Comparison of ENCODE assay signal across 36 mouse cellular contexts in the genomic region with DNA sequence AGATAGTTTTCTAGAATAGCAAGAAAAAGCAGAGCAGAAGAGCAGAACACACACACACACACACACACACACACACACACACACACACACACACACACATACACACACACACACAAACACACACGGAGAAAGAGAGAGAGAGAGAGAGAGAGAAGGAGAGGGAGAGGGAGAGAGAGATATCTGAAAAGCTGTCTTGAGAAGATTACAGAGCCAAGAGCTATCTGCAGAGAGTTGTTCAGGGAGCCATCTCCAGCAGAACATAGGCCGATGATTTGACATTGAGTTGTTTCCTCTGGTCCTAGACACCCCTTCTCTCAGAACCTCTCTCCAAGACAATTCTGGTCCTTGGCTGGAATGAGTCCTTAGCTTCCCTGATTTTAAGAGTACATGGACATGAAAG.
"Had no signal": no experiment of that assay in that cellular context is flagged by ENCODE, and none has a peak within 500 bp of the region (broad histone marks: within the 10 kb centered on the region; RNA-seq: fewer than 3 reads in every experiment).

No protein-coding gene starts in this region.

- DNase-seq: heart, postnatal 10 days; heart, postnatal 14 days; heart, postnatal 36 days; heart, postnatal 4 days; kidney, adult 11 months; kidney, adult 18-20 months; kidney, adult 2 months; kidney, adult 8-10 months; kidney, adult 9 months; kidney, postnatal 10 days; kidney, postnatal 14 days; kidney, postnatal 25 days; kidney, postnatal 36 days; kidney, postnatal 4 days; layer of hippocampus, adult 9-11 months; layer of hippocampus, postnatal 36 days had no signal

- ATAC-seq: hindbrain, embryonic 16.5 days; hindbrain, postnatal 0 days; inflammation-experienced regulatory T-cells, adult 6 months; intestine, embryonic 15.5 days; intestine, embryonic 16.5 days; intestine, postnatal 0 days had no signal

- H3K27me3 ChIP-seq: heart, embryonic 12.5 days; heart, embryonic 13.5 days; heart, embryonic 15.5 days; hindbrain, embryonic 12.5 days; hindbrain, embryonic 13.5 days; hindbrain, embryonic 15.5 days; intestine, embryonic 15.5 days; kidney, embryonic 15.5 days had no signal

- H3K4me3 ChIP-seq: heart, embryonic 10.5 days; heart, embryonic 12.5 days; heart, embryonic 13.5 days; heart, embryonic 15.5 days; hindbrain, embryonic 10.5 days; hindbrain, embryonic 12.5 days; hindbrain, embryonic 13.5 days; hindbrain, embryonic 15.5 days; intestine, embryonic 15.5 days; kidney, embryonic 15.5 days; layer of hippocampus, adult 2 months; left cerebral cortex, adult 2 months had no signal

- H3K36me3 ChIP-seq: heart, embryonic 10.5 days; heart, embryonic 12.5 days; heart, embryonic 13.5 days; heart, embryonic 15.5 days; hindbrain, embryonic 10.5 days; hindbrain, embryonic 12.5 days; hindbrain, embryonic 13.5 days; hindbrain, embryonic 15.5 days; intestine, embryonic 15.5 days; kidney, embryonic 15.5 days had no signal

- H3K4me1 ChIP-seq: heart, embryonic 10.5 days; heart, embryonic 12.5 days; heart, embryonic 13.5 days; heart, embryonic 15.5 days; hindbrain, embryonic 10.5 days; hindbrain, embryonic 12.5 days; hindbrain, embryonic 13.5 days; hindbrain, embryonic 15.5 days; intestine, embryonic 15.5 days; kidney, embryonic 15.5 days had no signal

- H3K27ac ChIP-seq: heart, embryonic 10.5 days; heart, embryonic 13.5 days; heart, embryonic 15.5 days; hindbrain, embryonic 10.5 days; hindbrain, embryonic 12.5 days; hindbrain, embryonic 13.5 days; hindbrain, embryonic 14.5 days; hindbrain, embryonic 15.5 days; hindbrain, postnatal 0 days; intestine, embryonic 15.5 days; kidney, embryonic 15.5 days; kidney, postnatal 0 days; layer of hippocampus, adult 2 months; left cerebral cortex, adult 2 months had no signal

- H3K9me3 ChIP-seq: heart, embryonic 10.5 days; heart, embryonic 12.5 days; heart, embryonic 13.5 days; heart, embryonic 15.5 days; hindbrain, embryonic 10.5 days; hindbrain, embryonic 12.5 days; hindbrain, embryonic 13.5 days; hindbrain, embryonic 15.5 days; intestine, embryonic 15.5 days; kidney, embryonic 15.5 days had no signal

- H3K4me2 ChIP-seq: heart, embryonic 11.5 days; heart, embryonic 12.5 days; heart, embryonic 13.5 days; heart, embryonic 15.5 days; hindbrain, embryonic 12.5 days; hindbrain, embryonic 13.5 days; hindbrain, embryonic 14.5 days; hindbrain, embryonic 15.5 days; intestine, embryonic 15.5 days; kidney, embryonic 15.5 days had no signal

- H3K9ac ChIP-seq: heart, embryonic 12.5 days; heart, embryonic 13.5 days; heart, embryonic 15.5 days; hindbrain, embryonic 12.5 days; hindbrain, embryonic 13.5 days; hindbrain, embryonic 14.5 days; hindbrain, embryonic 15.5 days; intestine, embryonic 15.5 days; kidney, embryonic 15.5 days had no signal
